Mouse (Mus musculus) T-helper 17 cell (primary cell): ENCODE data around the gene Myo16.

ENCODE experiments used
- in situ Hi-C, 2 experiments: fragments of 300-600 bp; cut with MboI, MseI; formaldehyde crosslinking; loops; 1 replicate in 1 of 2; 2 replicates in 1 of 2; pipeline ENCODE4 v1.15.1; 2025; ENCODE audit warnings: high pct_unique_total_duplicates in 2 of 2

Myo16 gene

GRCm38 (mm10) chr8:10611636-10612035, 457.9 kb downstream of the Myo16 start:
- in situ Hi-C loops, result no loop called here

GRCm38 (mm10) chr8:10613371-10613770, 459.7 kb downstream of the Myo16 start:
- in situ Hi-C loops, result no loop called here

GRCm38 (mm10) chr8:10619689-10620088, 466.0 kb downstream of the Myo16 start:
- in situ Hi-C loops, result no loop called here

- in situ Hi-C loops, result loop anchor here in 1 of 2 experiments (5.0 kb wide), 1 partner anchor 48 kb away; no protein-coding TSS in a partner anchor
Measured at GRCm38 (mm10) chr8:10625262-10625661, 471.6 kb downstream of the Myo16 start.

- in situ Hi-C loops, result loop anchor here in 1 of 2 experiments (5.0 kb wide), 1 partner anchor 51 kb away; no protein-coding TSS in a partner anchor
Measured at GRCm38 (mm10) chr8:10628725-10629124, 475.0 kb downstream of the Myo16 start.

- in situ Hi-C loops, result loop anchor here in 1 of 2 experiments (5.0 kb wide), 1 partner anchor 53 kb away; no protein-coding TSS in a partner anchor
Measured at GRCm38 (mm10) chr8:10629862-10630261, 476.2 kb downstream of the Myo16 start.

GRCm38 (mm10) chr8:10631006-10631405, 477.3 kb downstream of the Myo16 start:
- in situ Hi-C loops, result no loop called here

- in situ Hi-C loops, result no loop called here
Measured at GRCm38 (mm10) chr8:10632603-10633002, 478.9 kb downstream of the Myo16 start.

- in situ Hi-C loops, result no loop called here
Measured at GRCm38 (mm10) chr8:10633360-10634140, 479.8 kb downstream of the Myo16 start.

- in situ Hi-C loops, result no loop called here
Measured at GRCm38 (mm10) chr8:10634421-10634820, 480.7 kb downstream of the Myo16 start.

GRCm38 (mm10) chr8:10638871-10639270, 485.2 kb downstream of the Myo16 start:
- in situ Hi-C loops, result no loop called here

- in situ Hi-C loops, result no loop called here
Measured at GRCm38 (mm10) chr8:10640176-10640810, 486.6 kb downstream of the Myo16 start.

- in situ Hi-C loops, result no loop called here
Measured at GRCm38 (mm10) chr8:10640859-10641258, 487.1 kb downstream of the Myo16 start.

- in situ Hi-C loops, result no loop called here
Measured at GRCm38 (mm10) chr8:10641343-10641742, 487.6 kb downstream of the Myo16 start.

GRCm38 (mm10) chr8:10643244-10643643, 489.5 kb downstream of the Myo16 start:
- in situ Hi-C loops, result no loop called here

- in situ Hi-C loops, result no loop called here
Measured at GRCm38 (mm10) chr8:10644481-10644880, 490.8 kb downstream of the Myo16 start.

- in situ Hi-C loops, result no loop called here
Measured at GRCm38 (mm10) chr8:10645740-10646139, 492.0 kb downstream of the Myo16 start.

- in situ Hi-C loops, result no loop called here
Measured at GRCm38 (mm10) chr8:10646485-10646884, 492.8 kb downstream of the Myo16 start.

GRCm38 (mm10) chr8:10651546-10652315, 498.0 kb downstream of the Myo16 start:
- in situ Hi-C loops, result no loop called here

- in situ Hi-C loops, result no loop called here
Measured at GRCm38 (mm10) chr8:10653282-10653681, 499.6 kb downstream of the Myo16 start.

GRCm38 (mm10) chr8:10654922-10655518, 501.3 kb downstream of the Myo16 start:
- in situ Hi-C loops, result no loop called here
